10 mouse cellular contexts compared by ENCODE assay signal in genomic region chr11:118132136-118132535, GRCm38 (mm10). TPM values are rescaled to one million over a fixed set of nuclear protein-coding genes. Genes with fewer than 3 reads are reported as not detected.
A peak's percentile ranks its signal among the peaks of the same experiment; 100 is the strongest.
DNase-seq lines count a peak whose midpoint lies in the region; ATAC-seq and TF ChIP-seq lines count a peak whose summit lies in the region.
"Had no signal": no experiment of that assay in that cellular context is flagged by ENCODE, and none has a peak within 500 bp of the region (broad histone marks: within the 10 kb centered on the region; RNA-seq: fewer than 3 reads in every experiment).

No protein-coding gene starts in this region.

- no peaks in the 10 kb centered on the region for H3K27me3 ChIP-seq in lung, embryonic 14.5 days (ENCODE audit: insufficient read depth, low read length)
- H3K27me3 ChIP-seq in heart, embryonic 14.5 days (ENCODE audit: control insufficient read depth, insufficient read depth, low read length), result no peaks in the 10 kb centered on the region
- H3K27me3 ChIP-seq: forebrain, embryonic 12.5 days had no signal

- H3K9ac ChIP-seq in lung, embryonic 14.5 days, result no peak overlapping the region
- H3K9ac ChIP-seq in heart, embryonic 14.5 days (ENCODE audit: low read length), result no peak overlapping the region
- H3K9ac ChIP-seq: forebrain, embryonic 12.5 days had no signal

- H3K36me3 ChIP-seq in lung, embryonic 14.5 days (ENCODE audit: insufficient read depth), result no peaks in the 10 kb centered on the region
- no peaks in the 10 kb centered on the region for H3K36me3 ChIP-seq in heart, embryonic 14.5 days (ENCODE audit: control insufficient read depth, insufficient read depth, low read length)
- H3K36me3 ChIP-seq: embryonic facial prominence, embryonic 10.5 days; forebrain, embryonic 12.5 days had no signal

- peak; percentile 37 for DNase-seq in cerebellum, adult 9-11 months
- DNase-seq in cerebellum, postnatal 4 days (ENCODE audit: low spot score in 2 of 2), result no peak
- DNase-seq in lung, embryonic 14.5 days, result no peak
- no peak for DNase-seq in lung, postnatal 25 days (ENCODE audit: low spot score)
- peak; percentile 64 to 66 for DNase-seq in kidney, postnatal 36 days
- no peak for DNase-seq in urinary bladder, adult 18-20 months (ENCODE audit: low spot score in 2 of 2)
- no peak for DNase-seq in urinary bladder, postnatal 10 days (ENCODE audit: low spot score)

- H3K27ac ChIP-seq in lung, embryonic 14.5 days (ENCODE audit: low read depth), result no peak overlapping the region
- peak overlapping the region; percentile 10 to 39; a peak in 3 of 4 replicates for H3K27ac ChIP-seq in heart, embryonic 14.5 days (replicated peaks in 1 of 2; ENCODE audit: control insufficient read depth in 1 of 2, insufficient read depth in 1 of 2, low read depth in 2 of 2, low read length in 2 of 2)
- H3K27ac ChIP-seq: embryonic facial prominence, embryonic 10.5 days; forebrain, embryonic 12.5 days had no signal

- H3K4me2 ChIP-seq in lung, embryonic 14.5 days, result no peak overlapping the region
- no peak overlapping the region for H3K4me2 ChIP-seq in heart, embryonic 14.5 days (ENCODE audit: low read length)
- H3K4me2 ChIP-seq: forebrain, embryonic 12.5 days had no signal

- TF ChIP-seq CTCF in lung, embryonic 14.5 days (IDR thresholded peaks at IDR 0.05; ENCODE audit: low read depth), result peak; percentile 9; the same call in 1 of the 2 replicates

- whole genome bisulfite sequencing in lung, embryonic 14.5 days, result 65% methylated on average over 8 of the region's 8 CpGs
- 42% methylated on average over 8 of the region's 8 CpGs for WGBS in heart, embryonic 14.5 days

- no peak for ATAC-seq in lung, embryonic 14.5 days (ENCODE audit: insufficient read depth)
- no peak for ATAC-seq in heart, embryonic 14.5 days (ENCODE audit: insufficient number of reproducible peaks, insufficient read depth, low FRiP score, low read depth)

- no peak overlapping the region for H3K4me3 ChIP-seq in lung, embryonic 14.5 days (ENCODE audit: low read depth, low read length)
- no peak overlapping the region for H3K4me3 ChIP-seq in heart, embryonic 14.5 days (ENCODE audit: control insufficient read depth in 1 of 2, insufficient read depth in 1 of 2, low read depth in 1 of 2, low read length in 2 of 2)
- H3K4me3 ChIP-seq: embryonic facial prominence, embryonic 10.5 days; forebrain, embryonic 12.5 days had no signal

- H3K4me1 ChIP-seq in lung, embryonic 14.5 days (ENCODE audit: insufficient read depth), result peaks cover 11% of the 10 kb centered on the region; the same call in 1 of the 2 replicates
- H3K4me1 ChIP-seq in heart, embryonic 14.5 days (ENCODE audit: control insufficient read depth in 2 of 2, insufficient read depth in 2 of 2, low read length in 2 of 2), result peaks cover 23 to 24% of the 10 kb centered on the region in 2 experiments

- no peaks in the 10 kb centered on the region for H3K9me3 ChIP-seq in lung, embryonic 14.5 days (ENCODE audit: low read depth, low read length)
- H3K9me3 ChIP-seq in heart, embryonic 14.5 days (ENCODE audit: control insufficient read depth, low read length), result no peaks in the 10 kb centered on the region
- H3K9me3 ChIP-seq: embryonic facial prominence, embryonic 10.5 days; forebrain, embryonic 12.5 days had no signal

RNA-seq across cellular contexts. Expression of gene Dnah17, which starts 1.7 kb away (rescaled TPM):
- 0.11 and 0.29 TPM in 2 replicates for polyA plus RNA-seq in lung, embryonic 14.5 days (2014; fragmentation: Nextera tagmentation; extraction: Ambion mirVana)
- polyA plus RNA-seq in heart, embryonic 14.5 days (2014; fragmentation: Nextera tagmentation; extraction: Ambion mirVana), result 0.11 and 0.23 TPM in 2 replicates

Comparison
In these comparisons a context has a peak if more than half of its experiments do, and no peak if none do; other contexts are left out.
1. DNase-seq: peak in cerebellum, adult 9-11 months (single experiment) and kidney, postnatal 36 days (2 of 2); none in cerebellum, postnatal 4 days (0 of 2), lung, embryonic 14.5 days (single experiment), lung, postnatal 25 days (single experiment), urinary bladder, adult 18-20 months (0 of 2) and urinary bladder, postnatal 10 days (single experiment).